Mouse (Mus musculus) heart, adult 2 months (tissue): Measurements from ENCODE around the gene Rnf213. TPM values are rescaled to one million over a fixed set of nuclear protein-coding genes. Genes with fewer than 3 reads are reported as not detected.
A peak's percentile ranks its signal among the peaks of the same experiment; 100 is the strongest.

Experiments used
- DNase-seq, 2 experiments: peaks; one replicate each; pipeline ENCODE4 v3.0.0; 2021
- H3K27ac ChIP-seq: fragments of 200-600 bp; 2 replicates; pipeline ENCODE4 v1.8.1; 2022
- H3K27me3 ChIP-seq: fragments of 200-500 bp; 2 replicates; pipeline ENCODE4 v1.6.1; 2012; ENCODE audit warnings: mild to moderate bottlenecking, low read length, inconsistent platforms, mixed read lengths; ENCODE audit not compliant: control insufficient read depth, insufficient read depth
- H3K36me3 ChIP-seq: fragments of 200-500 bp; 2 replicates; pipeline ENCODE4 v1.6.1; 2012; ENCODE audit warnings: low read length, inconsistent platforms; ENCODE audit not compliant: control insufficient read depth, insufficient read depth
- H3K4me1 ChIP-seq: fragments of 200-500 bp; 2 replicates; pipeline ENCODE4 v1.6.1; 2011; ENCODE audit warnings: low read length; ENCODE audit not compliant: control insufficient read depth, insufficient read depth
- H3K4me3 ChIP-seq: fragments of 200-600 bp; 2 replicates; pipeline ENCODE4 v1.8.1; 2022
- H3K79me2 ChIP-seq: fragments of 200-500 bp; replicated peaks from 2 replicates; pipeline ENCODE4 v1.6.1; 2012; ENCODE audit warnings: mild to moderate bottlenecking, inconsistent platforms, low read length, moderate library complexity, mixed read lengths; ENCODE audit not compliant: control insufficient read depth, insufficient read depth
- H3K9ac ChIP-seq: fragments of 200-500 bp; 2 replicates; pipeline ENCODE4 v1.6.1; 2012; ENCODE audit warnings: low read depth, mild to moderate bottlenecking, control low read depth, inconsistent platforms, low read length, mixed read lengths
- CTCF ChIP-seq: fragments of 200-600 bp; IDR thresholded peaks from 2 replicates; pipeline ENCODE4 v1.8.1; 2022; ENCODE audit warnings: antibody characterized with exemption, mild to moderate bottlenecking, moderate library complexity
- EP300 ChIP-seq: fragments of 200-500 bp; IDR thresholded peaks from 2 replicates; pipeline ENCODE4 v1.6.1; 2011; ENCODE audit warnings: low read depth, low read length, control low read depth; ENCODE audit not compliant: insufficient read depth
- POLR2A ChIP-seq: fragments of 200-500 bp; IDR thresholded peaks from 2 replicates; pipeline ENCODE4 v1.6.1; 2011; ENCODE audit warnings: mild to moderate bottlenecking, low read depth, low read length, control low read depth; ENCODE audit not compliant: insufficient read depth
- WGBS: fragments of 180-500 bp; shearing (Covaris S2); methylation state at CpG from one replicate; pipeline ENCODE4 v1.1.7; 2018; 5-methylcytosine and 5-hydroxymethylcytosine counted together
- intact Hi-C: fragments of 180-260 bp; cut with DNase I; formaldehyde crosslinking; loops from one replicate; pipeline ENCODE4 v1.15.1; 2025
- polyA plus RNA-seq: library from polyadenylated mRNA; depleted of rRNA; stranded (reverse); fragments of >200 nt; gene quantifications from 2 replicates; pipeline ENCODE4 v1.2.3, GENCODE M21; 2012
- total RNA-seq, 2 experiments: library from RNA; stranded (reverse); gene quantifications; 2 replicates each; pipeline ENCODE4 v1.2.3; 2021

Rnf213 gene
- total and polyA plus RNA-seq, 3 experiments = 10.4 to 13.1 (median 12.0) TPM

DNA sequence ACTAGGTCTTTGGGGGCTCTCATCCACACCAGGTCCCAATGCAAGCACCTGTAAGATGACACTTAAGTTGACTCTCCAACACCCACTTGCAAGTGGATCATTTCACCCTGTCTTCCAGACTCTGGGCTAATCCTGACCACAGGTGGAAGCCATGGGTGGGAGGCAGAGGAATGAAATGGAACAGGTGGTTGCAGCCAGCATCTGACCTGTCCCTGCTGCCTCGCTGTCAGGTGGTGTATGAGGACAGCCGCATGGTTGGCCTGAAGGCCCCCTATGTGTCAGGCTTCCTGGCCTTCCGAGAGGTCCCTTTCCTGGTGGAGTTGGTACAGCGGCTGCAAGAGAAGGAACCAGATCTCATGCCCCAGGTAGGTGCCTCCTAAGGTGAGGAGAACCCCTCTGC, 106.4 kb downstream of the Rnf213 start:
- 93% methylated on average over 4 of the region's 4 CpGs for WGBS
- no peak for DNase-seq
- intact Hi-C loops = no loop called here
- no peak overlapping the region for H3K27ac ChIP-seq
- H3K4me1 ChIP-seq = no peaks in the 10 kb centered on the region
- TF ChIP-seq POLR2A = no peak
- no peak for TF ChIP-seq EP300
- no peak for TF ChIP-seq CTCF
- H3K4me3 ChIP-seq = no peak overlapping the region
- H3K79me2 ChIP-seq = no peaks in the 10 kb centered on the region
- H3K36me3 ChIP-seq = no peaks in the 10 kb centered on the region
- no peak overlapping the region for H3K9ac ChIP-seq
- no peaks in the 10 kb centered on the region for H3K27me3 ChIP-seq

GRCm38 (mm10) chr11:119500011-119500410, 107.1 kb downstream of the Rnf213 start:
- TF ChIP-seq CTCF (no peak), EP300 (no peak), POLR2A (no peak)
- intact Hi-C loops = loop anchor here (5.0 kb wide), 2 partner anchors 262 to 492 kb away; no protein-coding TSS in a partner anchor
- 80% methylated on average over 2 of the region's 2 CpGs for WGBS

DNA sequence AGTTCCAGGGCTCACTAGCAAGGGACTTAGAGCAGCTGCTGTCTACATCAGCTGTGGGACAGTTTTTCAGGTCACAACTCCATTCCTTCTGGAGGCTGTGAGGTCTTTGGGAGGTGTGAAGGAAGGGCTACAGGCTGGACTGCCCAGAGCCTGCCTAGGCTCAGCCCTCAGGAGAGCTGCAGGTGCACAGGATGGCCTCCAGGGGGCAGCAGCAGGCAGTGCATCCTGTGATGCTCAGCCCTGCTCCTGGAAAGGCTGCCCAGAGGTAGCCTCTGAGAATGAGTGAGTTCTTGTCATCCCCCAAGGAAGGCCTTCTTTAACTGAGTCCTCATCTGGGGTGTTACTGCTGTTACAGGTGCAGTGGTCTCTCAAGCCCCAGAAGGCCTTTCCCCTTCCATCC, 110.8 kb downstream of the Rnf213 start:
- peak; percentile 58 to 78 for DNase-seq
- Histone ChIP-seq H3K9ac (no peak overlapping the region), H3K27me3 (no peaks in the 10 kb centered on the region), H3K36me3 (no peaks in the 10 kb centered on the region), H3K27ac (no peak overlapping the region), H3K4me1 (no peaks in the 10 kb centered on the region), H3K4me3 (no peak overlapping the region), H3K79me2 (no peaks in the 10 kb centered on the region)
- peak; percentile 76 for TF ChIP-seq EP300
- no peak for TF ChIP-seq POLR2A
- intact Hi-C loops = loop anchor here (1.0 to 5.0 kb wide), 4 partner anchors 115 to 489 kb away; no protein-coding TSS in a partner anchor

More at GRCm38 (mm10) chr11:119500011-119500410, 107.1 kb downstream of the Rnf213 start:
- no peak overlapping the region for H3K9ac ChIP-seq
- H3K4me3 ChIP-seq = no peak overlapping the region
- no peaks in the 10 kb centered on the region for H3K36me3 ChIP-seq
- H3K27me3 ChIP-seq = no peaks in the 10 kb centered on the region
- H3K4me1 ChIP-seq = no peaks in the 10 kb centered on the region
- H3K27ac ChIP-seq = no peak overlapping the region
- DNase-seq = no peak
- H3K79me2 ChIP-seq = no peaks in the 10 kb centered on the region

- intact Hi-C loops = no loop called here
- H3K79me2 ChIP-seq = no peaks in the 10 kb centered on the region
- 86% methylated on average over 4 of the region's 4 CpGs for WGBS
- H3K4me3 ChIP-seq = no peak overlapping the region
- no peaks in the 10 kb centered on the region for H3K4me1 ChIP-seq
- TF ChIP-seq EP300 = no peak
- TF ChIP-seq CTCF = no peak
- no peak for TF ChIP-seq POLR2A
- no peak overlapping the region for H3K27ac ChIP-seq
- no peak for DNase-seq
- H3K36me3 ChIP-seq = no peaks in the 10 kb centered on the region
- H3K27me3 ChIP-seq = no peaks in the 10 kb centered on the region
- H3K9ac ChIP-seq = no peak overlapping the region
These were observed 113.5 kb downstream of the Rnf213 start for GRCm38 (mm10) chr11:119506386-119506785.

GRCm38 (mm10) chr11:119507772-119508171, 114.9 kb downstream of the Rnf213 start:
- H3K27ac ChIP-seq = no peak overlapping the region
- intact Hi-C loops = no loop called here
- TF ChIP-seq CTCF (no peak), EP300 (no peak), POLR2A (no peak)
- H3K4me1 ChIP-seq = no peaks in the 10 kb centered on the region
- H3K4me3 ChIP-seq = no peak overlapping the region
- no peaks in the 10 kb centered on the region for H3K79me2 ChIP-seq
- DNase-seq = no peak
- H3K36me3 ChIP-seq = no peaks in the 10 kb centered on the region
- WGBS = 85% methylated on average over 8 of the region's 8 CpGs
- no peaks in the 10 kb centered on the region for H3K27me3 ChIP-seq
- H3K9ac ChIP-seq = no peak overlapping the region

- 76% methylated on average over 5 of the region's 5 CpGs for WGBS
- no peaks in the 10 kb centered on the region for H3K4me1 ChIP-seq
- H3K27ac ChIP-seq = no peak overlapping the region
- H3K27me3 ChIP-seq = no peaks in the 10 kb centered on the region
- H3K4me3 ChIP-seq = no peak overlapping the region
- no peaks in the 10 kb centered on the region for H3K36me3 ChIP-seq
- no peak overlapping the region for H3K9ac ChIP-seq
- H3K79me2 ChIP-seq = no peaks in the 10 kb centered on the region
- intact Hi-C loops = no loop called here
- TF ChIP-seq POLR2A = no peak
- DNase-seq = no peak
These were observed 116.4 kb downstream of the Rnf213 start for GRCm38 (mm10) chr11:119509165-119509776.
